Mouse (Mus musculus) intestine, embryonic 14.5 days (tissue): ENCODE data around the gene Lpcat2. TPM values are rescaled to one million over a fixed set of nuclear protein-coding genes. Genes with fewer than 3 reads are reported as not detected.
A peak's percentile ranks its signal among the peaks of the same experiment; 100 is the strongest.

Source experiments
- ATAC-seq: fragments of 200-750 bp; cut with Nextera tagmentation; replicated peaks from 2 replicates; pipeline ENCODE4 v1.8.0; 2017; ENCODE audit warnings: low read depth, moderate number of reproducible peaks, moderate TSS enrichment, moderate library complexity; ENCODE audit not compliant: low FRiP score, low TSS enrichment
- DNase-seq: peaks from one replicate; pipeline ENCODE4 v3.0.0-alpha.2; 2018; ENCODE audit warnings: low spot score
- H3K27ac ChIP-seq: fragments of 300-500 bp; sonication (generic); 2 replicates; pipeline ENCODE4 v1.5.1; 2014; ENCODE audit warnings: low read depth, mild to moderate bottlenecking, control low read depth
- H3K27me3 ChIP-seq: fragments of 300-500 bp; sonication (generic); replicated peaks from 2 replicates; pipeline ENCODE4 v1.6.1; 2014; ENCODE audit warnings: low read length, control low read depth; ENCODE audit not compliant: control insufficient read depth, insufficient read depth
- H3K36me3 ChIP-seq: fragments of 300-500 bp; sonication (generic); 2 replicates; pipeline ENCODE4 v1.6.1; 2014; ENCODE audit warnings: low read length, control low read depth; ENCODE audit not compliant: control insufficient read depth, insufficient read depth
- H3K4me1 ChIP-seq: fragments of 300-500 bp; sonication (generic); replicated peaks from 2 replicates; pipeline ENCODE4 v1.6.1; 2014; ENCODE audit warnings: low read length, control low read depth, mixed read lengths; ENCODE audit not compliant: control insufficient read depth, insufficient read depth
- H3K4me2 ChIP-seq: fragments of 300-500 bp; sonication (generic); 2 replicates; pipeline ENCODE4 v1.6.1; 2014; ENCODE audit warnings: low read length
- H3K4me3 ChIP-seq: fragments of 300-500 bp; sonication (generic); 2 replicates; pipeline ENCODE4 v1.5.1; 2014; ENCODE audit warnings: low read depth, low read length, control low read depth, mixed read lengths
- H3K9ac ChIP-seq: fragments of 300-500 bp; sonication (generic); 2 replicates; pipeline ENCODE4 v1.6.1; 2014; ENCODE audit warnings: mild to moderate bottlenecking, low read length
- H3K9me3 ChIP-seq: fragments of 300-500 bp; sonication (generic); 2 replicates; pipeline ENCODE4 v1.6.1; 2016; ENCODE audit warnings: low read length, control low read depth; ENCODE audit not compliant: control insufficient read depth
- WGBS: fragments of 180-500 bp; shearing (Covaris S2); extraction: QIAGEN DNeasy Blood & Tissue Kit; methylation state at CpG from one replicate; pipeline ENCODE4 v1.1.7; 2014; 5-methylcytosine and 5-hydroxymethylcytosine counted together
- microRNA-seq: library from miRNA; unstranded; fragments of <30 nt; microRNA quantifications from one replicate; pipeline ENCODE4, GENCODE M21; 2016
- polyA plus RNA-seq: library from polyadenylated mRNA; unstranded; fragments of >200 nt; fragmentation: Nextera tagmentation; extraction: Ambion mirVana; gene quantifications from 2 replicates; pipeline ENCODE4 v1.2.1, GENCODE M21; 2014

The Lpcat2 gene
- polyA plus RNA-seq, 1 experiment from 2014 or later = 5.8 TPM

DNA sequence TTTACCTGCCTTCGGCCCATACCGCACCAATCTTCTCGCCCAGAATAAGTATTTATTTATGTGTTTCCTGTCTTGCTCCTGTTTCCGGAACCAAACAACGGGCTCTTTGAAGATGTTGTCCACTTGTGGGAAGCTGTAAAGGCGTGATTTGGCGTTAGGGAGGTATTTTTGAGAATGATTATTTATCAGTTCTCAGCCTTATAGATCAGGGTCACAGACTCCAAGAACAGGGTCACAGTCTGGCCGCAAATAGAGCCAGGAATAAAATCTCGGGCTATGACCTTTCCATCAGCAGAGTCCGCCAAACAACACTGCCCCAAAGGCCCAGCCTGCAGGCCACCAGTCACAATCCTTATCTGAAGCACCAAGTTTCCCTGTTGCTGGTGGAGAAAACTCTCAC lies 104.6 kb downstream of the Lpcat2 start, which contains the start of gene Slc6a2:
Gene Slc6a2 (plus strand): TSS at position 301 of the 400 bp plus-strand sequence.
- peak within 1 kb of the TSS; percentile 68 for H3K4me2 ChIP-seq
- no peaks in the 10 kb centered on the region for H3K9me3 ChIP-seq
- no peak within 1 kb of the TSS for H3K9ac ChIP-seq
- peaks cover 6% of the 10 kb centered on the region for H3K4me1 ChIP-seq
- ATAC-seq (no peak), DNase-seq (no peak)
- H3K4me3 ChIP-seq = peak within 1 kb of the TSS; percentile 39
- WGBS = 69% methylated on average over 10 of the region's 10 CpGs
- peaks cover 49% of the 10 kb centered on the region for H3K27me3 ChIP-seq
- no peaks in the 10 kb centered on the region for H3K36me3 ChIP-seq
- no peak within 1 kb of the TSS for H3K27ac ChIP-seq

DNA sequence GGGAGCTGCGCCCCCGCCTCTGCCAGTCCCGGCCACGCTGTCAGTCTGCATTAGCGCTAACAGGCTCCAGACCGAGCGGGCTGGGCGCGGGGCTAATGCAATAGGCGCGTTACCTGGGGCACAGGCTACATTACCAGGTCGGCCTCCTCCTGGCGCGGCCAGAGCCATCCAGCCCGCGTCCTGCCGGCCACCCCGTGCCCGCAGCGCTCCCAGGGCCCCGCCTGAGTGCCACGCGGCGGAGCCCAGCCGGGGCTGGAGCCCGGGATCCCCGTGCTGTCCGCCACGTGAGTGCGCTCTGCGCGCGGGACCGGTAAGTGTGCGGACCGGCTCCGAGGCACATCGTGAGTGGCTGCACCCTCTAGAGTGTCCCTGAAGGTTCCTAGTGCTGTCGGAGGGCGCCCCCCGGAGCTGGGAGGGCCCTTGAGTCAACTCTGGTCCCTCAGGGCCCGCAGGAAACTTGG lies 105.3 kb downstream of the Lpcat2 start:
- DNase-seq = peak; percentile 57
- Histone ChIP-seq H3K4me1 (peaks cover 6% of the 10 kb centered on the region), H3K36me3 (no peaks in the 10 kb centered on the region), H3K9ac (no peak overlapping the region), H3K9me3 (no peaks in the 10 kb centered on the region), H3K27me3 (peaks cover 49% of the 10 kb centered on the region), H3K27ac (no peak overlapping the region), H3K4me3 (peak overlapping the region; percentile 39), H3K4me2 (peak overlapping the region; percentile 68)
- 1% methylated on average over 42 of the region's 42 CpGs for WGBS
- ATAC-seq = peak; percentile 60; the same call in 1 of the 2 replicates

- ATAC-seq = no peak
- 2% methylated on average over 25 of the region's 25 CpGs for WGBS
- no peaks in the 10 kb centered on the region for H3K36me3 ChIP-seq
- peaks cover 6% of the 10 kb centered on the region for H3K4me1 ChIP-seq
- peak overlapping the region; percentile 68 for H3K4me2 ChIP-seq
- no peak overlapping the region for H3K27ac ChIP-seq
- H3K9me3 ChIP-seq = no peaks in the 10 kb centered on the region
- H3K4me3 ChIP-seq = peak overlapping the region; percentile 39
- peaks cover 49% of the 10 kb centered on the region for H3K27me3 ChIP-seq
- H3K9ac ChIP-seq = no peak overlapping the region
- DNase-seq = peak; percentile 63
Measured at GRCm38 (mm10) chr8:92961088-92961487, 105.9 kb downstream of the Lpcat2 start.

GRCm38 (mm10) chr8:92964556-92964955 lies 109.4 kb downstream of the Lpcat2 start:
- Histone ChIP-seq H3K4me1 (peaks cover 6% of the 10 kb centered on the region), H3K27me3 (peaks cover 39% of the 10 kb centered on the region), H3K9me3 (no peaks in the 10 kb centered on the region), H3K4me3 (no peak overlapping the region), H3K27ac (no peak overlapping the region), H3K4me2 (no peak overlapping the region), H3K36me3 (no peaks in the 10 kb centered on the region), H3K9ac (no peak overlapping the region)
- DNase-seq (no peak), ATAC-seq (no peak)
- 46% methylated on average over 2 of the region's 2 CpGs for WGBS

Small RNA genes within 50 kb of the gene (microRNA-seq; reads per million reads assigned to microRNA genes)
- gene Gm22151 = not detected

Other genes starting within 250 kb of the Lpcat2 start
- gene Irx6, start 181.1 kb upstream of the Lpcat2 start, polyA plus RNA-seq = not detected in 2 replicates
- gene Mmp2, start 28.0 kb upstream of the Lpcat2 start, polyA plus RNA-seq = 196 and 219 TPM in 2 replicates
- 0.30 TPM in 2 replicates for gene Capns2, start 46.1 kb downstream of the Lpcat2 start, polyA plus RNA-seq
- 0.04 TPM in 1 of 2 replicates, not detected in the other for gene Slc6a2, start 104.7 kb downstream of the Lpcat2 start, polyA plus RNA-seq
- not detected in 2 replicates for gene Ces1a, start 192.9 kb downstream of the Lpcat2 start, polyA plus RNA-seq
- not detected in 2 replicates for gene Ces1b, start 224.7 kb downstream of the Lpcat2 start, polyA plus RNA-seq